Mouse (Mus musculus): ENCODE results near the gene Cmss1. TPM values are rescaled to one million over a fixed set of nuclear protein-coding genes. Genes with fewer than 3 reads are reported as not detected.

Gene Cmss1
- total and polyA plus RNA-seq, 2 experiments from 2014 or later: 14.7 to 43.4 TPM

DNA sequence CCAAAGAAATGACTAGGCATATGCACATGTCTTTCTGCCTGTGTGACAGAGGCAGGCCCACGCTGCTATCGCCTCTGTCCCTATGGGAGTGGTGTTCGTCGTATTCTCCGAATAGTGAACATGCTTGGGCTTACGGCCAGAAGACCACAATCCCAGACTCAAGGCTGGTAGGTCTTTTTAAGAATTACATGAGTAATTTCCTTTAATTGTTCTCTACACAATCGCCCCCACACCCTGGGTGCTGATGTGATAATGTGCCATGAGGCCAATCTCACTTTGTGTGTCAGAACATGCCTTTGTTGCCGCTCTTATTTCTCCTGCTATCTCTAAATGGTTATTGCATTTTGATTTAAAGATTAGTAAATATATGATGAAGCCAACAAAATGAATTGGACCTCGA is 121.4 kb downstream of the Cmss1 start:
- Histone ChIP-seq H3K4me2 (ENCODE audit: low read depth, low read length, poor library complexity, severe bottlenecking) (no peak overlapping the region), H3K36me3 (ENCODE audit: insufficient read depth, low read length) (no peaks in the 10 kb centered on the region), H3K9ac (replicated peaks; ENCODE audit: low read length, poor library complexity, severe bottlenecking) (no peak overlapping the region), H3K27ac (ENCODE audit: low read depth, low read length) (no peak overlapping the region), H3K9me3 (ENCODE audit: low read length) (no peaks in the 10 kb centered on the region), H3K27me3 (ENCODE audit: insufficient read depth, low read length) (no peaks in the 10 kb centered on the region), H3K4me3 (ENCODE audit: low read depth, low read length) (no peak overlapping the region), H3K4me1 (ENCODE audit: insufficient read depth, low read length) (no peaks in the 10 kb centered on the region)
- TF ChIP-seq CTCF (IDR thresholded peaks at IDR 0.05): no peak
- ATAC-seq (ENCODE audit: low FRiP score) (no peak), DNase-seq (ENCODE audit: low spot score) (no peak)
- 80% methylated on average over 9 of the region's 9 CpGs for WGBS

DNA sequence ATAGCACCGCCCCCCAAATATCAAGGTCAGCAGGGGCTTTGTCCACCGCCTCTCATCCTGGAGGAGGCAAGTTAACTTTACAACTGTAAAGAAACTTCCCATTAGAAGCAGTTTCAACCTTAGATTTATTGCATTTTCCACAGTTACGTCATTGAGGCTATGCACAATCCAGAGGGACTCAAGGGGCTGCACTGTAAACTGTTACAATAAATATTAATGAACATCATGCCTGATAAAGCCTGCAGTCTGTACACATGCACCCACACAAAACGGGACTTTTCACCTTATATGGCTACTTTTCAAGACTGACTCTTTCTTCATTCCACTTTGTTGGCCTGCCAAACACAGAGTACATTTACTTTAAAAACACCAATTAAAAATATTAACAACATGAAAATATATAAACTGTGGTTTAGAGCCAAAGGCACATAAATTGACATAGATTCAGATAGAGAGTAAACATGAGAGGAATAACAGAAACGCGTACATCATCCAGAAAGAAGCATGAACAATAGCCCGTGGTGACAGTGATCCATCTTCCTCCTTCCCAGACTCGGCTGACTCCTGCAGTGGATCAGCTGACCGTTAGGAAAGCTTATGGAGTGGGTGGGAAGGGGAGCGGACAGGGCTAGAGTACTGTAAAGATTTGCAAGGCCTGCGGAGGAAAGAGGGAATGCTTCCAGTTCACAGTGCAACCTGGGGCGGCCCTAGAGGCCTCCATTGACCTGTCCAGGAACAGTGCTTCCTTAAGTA is 122.4 kb downstream of the Cmss1 start:
- 74% methylated on average over 12 of the region's 12 CpGs for WGBS

DNA sequence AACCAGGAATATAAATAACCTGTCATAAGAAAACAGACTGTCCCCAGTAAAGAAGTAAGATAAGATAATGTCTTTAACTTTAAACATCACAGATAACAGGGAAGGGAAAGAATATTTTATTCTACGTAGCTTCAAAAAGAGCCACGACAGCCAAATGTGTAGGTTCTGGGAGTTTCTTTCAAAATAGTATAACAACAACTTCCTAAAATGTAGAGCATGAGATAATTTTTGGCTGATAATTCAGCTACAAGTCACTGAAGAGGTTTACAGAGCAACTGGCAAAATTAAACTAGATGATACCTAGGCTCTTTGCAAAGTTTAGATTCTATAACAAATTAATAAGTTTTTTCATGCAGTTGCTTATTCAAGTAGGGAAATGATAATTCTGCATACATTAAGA is 123.2 kb downstream of the Cmss1 start:
- no peak for TF ChIP-seq CTCF (IDR thresholded peaks at IDR 0.05)
- Histone ChIP-seq H3K27ac (ENCODE audit: low read depth, low read length) (no peak overlapping the region), H3K4me2 (ENCODE audit: low read depth, low read length, poor library complexity, severe bottlenecking) (no peak overlapping the region), H3K36me3 (ENCODE audit: insufficient read depth, low read length) (no peaks in the 10 kb centered on the region), H3K4me3 (ENCODE audit: low read depth, low read length) (no peak overlapping the region), H3K27me3 (ENCODE audit: insufficient read depth, low read length) (no peaks in the 10 kb centered on the region), H3K4me1 (ENCODE audit: insufficient read depth, low read length) (no peaks in the 10 kb centered on the region), H3K9me3 (ENCODE audit: low read length) (no peaks in the 10 kb centered on the region), H3K9ac (replicated peaks; ENCODE audit: low read length, poor library complexity, severe bottlenecking) (no peak overlapping the region)
- DNase-seq (ENCODE audit: low spot score) (no peak), ATAC-seq (ENCODE audit: low FRiP score) (no peak)
- 72% methylated on average over 2 of the region's 2 CpGs for WGBS

More for the DNA sequence above, 122.4 kb downstream of the Cmss1 start:
- Histone ChIP-seq H3K9ac (replicated peaks; ENCODE audit: low read length, poor library complexity, severe bottlenecking) (no peak overlapping the region), H3K4me2 (ENCODE audit: low read depth, low read length, poor library complexity, severe bottlenecking) (no peak overlapping the region), H3K36me3 (ENCODE audit: insufficient read depth, low read length) (no peaks in the 10 kb centered on the region), H3K4me1 (ENCODE audit: insufficient read depth, low read length) (no peaks in the 10 kb centered on the region), H3K27me3 (ENCODE audit: insufficient read depth, low read length) (no peaks in the 10 kb centered on the region), H3K27ac (ENCODE audit: low read depth, low read length) (no peak overlapping the region), H3K9me3 (ENCODE audit: low read length) (no peaks in the 10 kb centered on the region), H3K4me3 (ENCODE audit: low read depth, low read length) (no peak overlapping the region)
- no peak for TF ChIP-seq CTCF (IDR thresholded peaks at IDR 0.05)
- ATAC-seq (ENCODE audit: low FRiP score): no peak
- DNase-seq (ENCODE audit: low spot score): no peak

DNA sequence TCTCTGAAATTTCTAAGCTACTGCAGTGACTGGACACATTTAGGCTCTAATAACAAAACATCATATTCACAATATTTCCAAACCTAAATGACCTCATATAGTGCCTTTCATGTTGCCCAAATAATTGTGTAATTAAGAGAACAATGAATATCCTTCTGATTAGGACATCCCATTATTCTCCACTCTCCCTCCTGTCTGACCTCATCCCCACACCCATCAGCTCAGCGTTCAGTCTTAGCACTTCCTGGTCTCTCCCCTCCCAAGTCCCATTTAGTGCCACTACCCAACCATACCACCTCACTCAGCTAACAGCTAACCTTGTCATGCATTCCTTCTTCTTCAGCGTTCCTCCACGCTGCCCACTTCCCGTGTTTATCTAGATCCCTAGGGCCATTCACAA is 123.8 kb downstream of the Cmss1 start:
- no peak overlapping the region for H3K4me3 ChIP-seq (ENCODE audit: low read depth, low read length)
- no peaks in the 10 kb centered on the region for H3K36me3 ChIP-seq (ENCODE audit: insufficient read depth, low read length)
- no peak overlapping the region for H3K4me2 ChIP-seq (ENCODE audit: low read depth, low read length, poor library complexity, severe bottlenecking)
- no peaks in the 10 kb centered on the region for H3K4me1 ChIP-seq (ENCODE audit: insufficient read depth, low read length)
- DNase-seq (ENCODE audit: low spot score): no peak
- no peak for ATAC-seq (ENCODE audit: low FRiP score)
- H3K27me3 ChIP-seq (ENCODE audit: insufficient read depth, low read length): no peaks in the 10 kb centered on the region
- H3K27ac ChIP-seq (ENCODE audit: low read depth, low read length): no peak overlapping the region
- no peak for TF ChIP-seq CTCF (IDR thresholded peaks at IDR 0.05)
- H3K9ac ChIP-seq (replicated peaks; ENCODE audit: low read length, poor library complexity, severe bottlenecking): no peak overlapping the region
- H3K9me3 ChIP-seq (ENCODE audit: low read length): no peaks in the 10 kb centered on the region
- WGBS: 84% methylated on average over 4 of the region's 4 CpGs

DNA sequence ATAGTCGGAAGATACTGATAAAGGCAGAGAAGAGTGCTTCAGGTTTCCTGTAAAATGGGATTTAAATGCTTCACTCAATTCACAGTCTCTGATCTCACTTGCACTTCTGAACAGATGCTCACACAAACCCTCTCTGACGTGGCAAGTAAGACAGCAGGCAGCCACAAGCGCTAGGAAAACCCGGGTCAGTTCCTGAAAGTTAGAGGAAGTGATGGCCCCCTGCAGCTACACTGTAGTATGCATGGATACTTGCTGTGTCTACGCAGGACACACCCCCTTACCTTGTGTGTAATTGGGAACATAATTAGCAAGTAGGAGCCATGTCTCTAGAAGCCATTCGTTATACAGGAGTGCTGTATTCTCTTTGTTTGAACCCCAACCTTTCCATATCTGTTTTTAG is 124.4 kb downstream of the Cmss1 start:
- Histone ChIP-seq H3K27me3 (ENCODE audit: insufficient read depth, low read length) (no peaks in the 10 kb centered on the region), H3K36me3 (ENCODE audit: insufficient read depth, low read length) (no peaks in the 10 kb centered on the region), H3K4me1 (ENCODE audit: insufficient read depth, low read length) (no peaks in the 10 kb centered on the region), H3K4me2 (ENCODE audit: low read depth, low read length, poor library complexity, severe bottlenecking) (no peak overlapping the region), H3K9ac (replicated peaks; ENCODE audit: low read length, poor library complexity, severe bottlenecking) (no peak overlapping the region), H3K4me3 (ENCODE audit: low read depth, low read length) (no peak overlapping the region), H3K27ac (ENCODE audit: low read depth, low read length) (no peak overlapping the region), H3K9me3 (ENCODE audit: low read length) (no peaks in the 10 kb centered on the region)
- ATAC-seq (ENCODE audit: low FRiP score) (no peak), DNase-seq (ENCODE audit: low spot score) (no peak)
- no peak for TF ChIP-seq CTCF (IDR thresholded peaks at IDR 0.05)
- WGBS: 69% methylated on average over 6 of the region's 6 CpGs

DNA sequence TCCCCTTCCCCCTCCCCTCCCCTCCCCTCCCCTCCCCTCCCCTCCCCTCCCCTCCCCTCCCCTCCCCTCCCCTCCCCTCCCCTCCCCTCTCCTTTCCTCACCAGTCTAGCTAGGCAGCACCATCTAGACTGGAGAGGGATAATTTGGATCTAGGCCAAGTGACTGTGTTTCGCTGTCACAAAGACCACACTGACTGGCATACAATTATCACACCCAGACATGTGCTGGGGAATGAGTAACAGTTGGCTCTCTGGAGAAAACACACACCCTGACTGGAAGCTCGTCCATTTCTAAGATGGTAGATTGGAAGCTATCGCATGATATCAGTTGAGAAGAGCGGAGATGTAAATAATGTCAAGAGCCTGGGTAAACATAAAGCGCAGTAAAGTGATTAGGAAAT is 126.9 kb downstream of the Cmss1 start:
- no peak for ATAC-seq (ENCODE audit: low FRiP score)
- no peak overlapping the region for H3K9ac ChIP-seq (replicated peaks; ENCODE audit: low read length, poor library complexity, severe bottlenecking)
- 80% methylated on average over 5 of the region's 5 CpGs for WGBS
- H3K27me3 ChIP-seq (ENCODE audit: insufficient read depth, low read length): no peaks in the 10 kb centered on the region
- H3K36me3 ChIP-seq (ENCODE audit: insufficient read depth, low read length): no peaks in the 10 kb centered on the region
- TF ChIP-seq CTCF (IDR thresholded peaks at IDR 0.05): no peak
- H3K4me2 ChIP-seq (ENCODE audit: low read depth, low read length, poor library complexity, severe bottlenecking): no peak overlapping the region
- H3K9me3 ChIP-seq (ENCODE audit: low read length): no peaks in the 10 kb centered on the region
- no peaks in the 10 kb centered on the region for H3K4me1 ChIP-seq (ENCODE audit: insufficient read depth, low read length)
- DNase-seq (ENCODE audit: low spot score): peak; percentile 33
- H3K27ac ChIP-seq (ENCODE audit: low read depth, low read length): no peak overlapping the region
- H3K4me3 ChIP-seq (ENCODE audit: low read depth, low read length): no peak overlapping the region

Data from midbrain, postnatal 0 days (tissue).